Mouse (Mus musculus) lung, adult 2 months (tissue): ENCODE results near the gene Krt87.

Experiments used
- CTCF ChIP-seq: fragments of 200-500 bp; IDR thresholded peaks from 2 replicates; pipeline ENCODE4 v1.5.1; 2011; ENCODE audit warnings: mild to moderate bottlenecking, low read length, control low read depth; ENCODE audit not compliant: insufficient read depth
- POLR2A ChIP-seq: fragments of 200-500 bp; IDR thresholded peaks from 2 replicates; pipeline ENCODE4 v1.6.1; 2011; ENCODE audit warnings: low read depth, mild to moderate bottlenecking, control low read depth, low read length, borderline replicate concordance; ENCODE audit errors: extremely low read depth

DNA sequence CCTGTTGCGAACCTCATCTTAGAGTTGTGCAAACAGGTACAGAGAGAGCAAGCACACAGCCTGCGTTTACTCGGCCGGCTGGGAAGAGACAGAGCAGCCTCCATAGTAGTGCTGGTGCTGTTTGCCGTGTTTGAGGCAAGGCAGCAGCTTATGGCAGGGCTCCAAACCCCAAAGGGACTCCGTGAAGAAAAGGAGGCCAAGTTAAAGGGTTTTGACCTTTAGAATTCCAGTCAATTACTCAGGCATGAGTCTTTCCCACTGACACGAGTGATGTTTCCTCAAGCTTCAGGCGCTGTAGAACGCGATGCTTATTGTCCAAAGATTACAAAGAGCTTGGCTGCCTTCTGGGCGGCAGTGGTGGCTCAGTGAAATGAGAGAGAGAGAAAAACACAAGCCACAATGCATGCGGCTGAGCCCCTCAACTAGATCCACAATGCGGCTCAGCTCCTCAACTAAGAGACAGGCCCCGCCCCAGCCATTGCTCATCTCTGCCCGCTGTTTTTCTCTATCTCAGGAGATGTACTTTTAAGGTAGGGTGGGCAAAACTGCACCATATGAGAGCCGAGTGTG is 19.8 kb upstream of the Krt87 start:
- TF ChIP-seq POLR2A (no peak), CTCF (no peak)
